Mouse (Mus musculus) brown adipose tissue, adult 24 weeks (tissue): ENCODE data around the gene Sema3e. TPM values are rescaled to one million over a fixed set of nuclear protein-coding genes. Genes with fewer than 3 reads are reported as not detected.

Experiments used
- H3K27ac ChIP-seq: fragments of 200-500 bp; replicated peaks from 2 replicates; pipeline ENCODE4 v1.5.1; 2012; ENCODE audit warnings: low read depth, mild to moderate bottlenecking, low read length
- H3K4me1 ChIP-seq: fragments of 200-500 bp; 2 replicates; pipeline ENCODE4 v1.6.1; 2012; ENCODE audit warnings: low read length, mixed read lengths; ENCODE audit not compliant: control insufficient read depth, insufficient read depth, insufficient read length
- H3K4me3 ChIP-seq: fragments of 200-500 bp; 2 replicates; pipeline ENCODE4 v1.5.1; 2012; ENCODE audit warnings: low read depth, mild to moderate bottlenecking, low read length, moderate library complexity; ENCODE audit not compliant: insufficient read depth
- polyA plus RNA-seq: library from polyadenylated mRNA; stranded (reverse); fragments of >200 nt; gene quantifications from 2 replicates; pipeline ENCODE4 v1.2.4, GENCODE M21; 2012; ENCODE audit not compliant: missing spikeins, insufficient read depth, insufficient read length

Sema3e gene
- polyA plus RNA-seq, 1 experiment, result 0.36 TPM

GRCm38 (mm10) chr5:14043116-14043515, 18.0 kb downstream of the Sema3e start:
- Histone ChIP-seq H3K4me1 (no peaks in the 10 kb centered on the region), H3K27ac (no peak overlapping the region), H3K4me3 (no peak overlapping the region)

GRCm38 (mm10) chr5:14043983-14044382, 18.9 kb downstream of the Sema3e start:
- H3K27ac ChIP-seq, result no peak overlapping the region
- H3K4me3 ChIP-seq, result no peak overlapping the region
- no peaks in the 10 kb centered on the region for H3K4me1 ChIP-seq

- Histone ChIP-seq H3K4me1 (no peaks in the 10 kb centered on the region), H3K4me3 (no peak overlapping the region), H3K27ac (no peak overlapping the region)
These were observed 23.6 kb downstream of the Sema3e start for GRCm38 (mm10) chr5:14048660-14049059.

GRCm38 (mm10) chr5:14054472-14054871, 29.4 kb downstream of the Sema3e start:
- Histone ChIP-seq H3K27ac (no peak overlapping the region), H3K4me1 (no peaks in the 10 kb centered on the region), H3K4me3 (no peak overlapping the region)

- H3K27ac ChIP-seq, result no peak overlapping the region
- no peaks in the 10 kb centered on the region for H3K4me1 ChIP-seq
- no peak overlapping the region for H3K4me3 ChIP-seq
These were observed 34.9 kb downstream of the Sema3e start for GRCm38 (mm10) chr5:14059895-14060553.

GRCm38 (mm10) chr5:14062918-14063481, 37.9 kb downstream of the Sema3e start:
- H3K4me1 ChIP-seq, result no peaks in the 10 kb centered on the region
- H3K4me3 ChIP-seq, result no peak overlapping the region
- H3K27ac ChIP-seq, result no peak overlapping the region

GRCm38 (mm10) chr5:14073152-14073551, 48.1 kb downstream of the Sema3e start:
- H3K27ac ChIP-seq, result no peak overlapping the region
- no peaks in the 10 kb centered on the region for H3K4me1 ChIP-seq
- H3K4me3 ChIP-seq, result no peak overlapping the region

GRCm38 (mm10) chr5:14088100-14088499, 63.0 kb downstream of the Sema3e start:
- H3K4me1 ChIP-seq, result no peaks in the 10 kb centered on the region
- H3K4me3 ChIP-seq, result no peak overlapping the region
- no peak overlapping the region for H3K27ac ChIP-seq

GRCm38 (mm10) chr5:14089875-14090608, 65.0 kb downstream of the Sema3e start:
- Histone ChIP-seq H3K4me1 (no peaks in the 10 kb centered on the region), H3K27ac (no peak overlapping the region), H3K4me3 (no peak overlapping the region)

GRCm38 (mm10) chr5:14090609-14090969, 65.5 kb downstream of the Sema3e start:
- no peak overlapping the region for H3K27ac ChIP-seq
- H3K4me3 ChIP-seq, result no peak overlapping the region

GRCm38 (mm10) chr5:14092262-14092776, 67.2 kb downstream of the Sema3e start:
- H3K4me3 ChIP-seq, result no peak overlapping the region

More at GRCm38 (mm10) chr5:14090609-14090969, 65.5 kb downstream of the Sema3e start:
- H3K4me1 ChIP-seq, result no peaks in the 10 kb centered on the region

GRCm38 (mm10) chr5:14096196-14096595, 71.1 kb downstream of the Sema3e start:
- Histone ChIP-seq H3K4me1 (no peaks in the 10 kb centered on the region), H3K4me3 (no peak overlapping the region), H3K27ac (no peak overlapping the region)

More at GRCm38 (mm10) chr5:14092262-14092776, 67.2 kb downstream of the Sema3e start:
- Histone ChIP-seq H3K4me1 (no peaks in the 10 kb centered on the region), H3K27ac (no peak overlapping the region)

- Histone ChIP-seq H3K27ac (no peak overlapping the region), H3K4me3 (no peak overlapping the region), H3K4me1 (no peaks in the 10 kb centered on the region)
These were observed 73.6 kb downstream of the Sema3e start for GRCm38 (mm10) chr5:14098677-14099076.

GRCm38 (mm10) chr5:14107365-14107764, 82.3 kb downstream of the Sema3e start:
- Histone ChIP-seq H3K4me1 (no peaks in the 10 kb centered on the region), H3K4me3 (no peak overlapping the region), H3K27ac (no peak overlapping the region)

- no peak overlapping the region for H3K4me3 ChIP-seq
- no peaks in the 10 kb centered on the region for H3K4me1 ChIP-seq
- no peak overlapping the region for H3K27ac ChIP-seq
These were observed 83.9 kb downstream of the Sema3e start for GRCm38 (mm10) chr5:14109001-14109400.
